Mouse (Mus musculus): Measurements from ENCODE around the gene Usp5. TPM values are rescaled to one million over a fixed set of nuclear protein-coding genes. Genes with fewer than 3 reads are reported as not detected.
"Not testable (repeated sequence)": the region's sequence is repeated elsewhere in the genome, so short reads cannot be mapped to it uniquely, and the experiment has no call there.

The Usp5 gene
- total RNA-seq, 2 experiments from 2014 or later, result 120 to 126 TPM

- no peak for DNase-seq
Measured at GRCm38 (mm10) chr6:124811701-124812560, 17.4 kb downstream of the Usp5 start.

GRCm38 (mm10) chr6:124811403-124811665, 17.9 kb downstream of the Usp5 start:
- DNase-seq, result no peak

GRCm38 (mm10) chr6:124810566-124811402, 18.5 kb downstream of the Usp5 start:
- DNase-seq, result not testable (repeated sequence)

- DNase-seq, result no peak
Measured at GRCm38 (mm10) chr6:124809775-124810538, 19.3 kb downstream of the Usp5 start.

GRCm38 (mm10) chr6:124809052-124809774, 20.1 kb downstream of the Usp5 start:
- peak; percentile 89 to 92 for DNase-seq

GRCm38 (mm10) chr6:124808358-124809012, 20.8 kb downstream of the Usp5 start, which contains the start of gene Spsb2:
TSS of gene Spsb2 (plus strand) at chr6:124808661.
- DNase-seq, result peak; percentile 88 to 91

GRCm38 (mm10) chr6:124807986-124808357, 21.3 kb downstream of the Usp5 start:
- DNase-seq, result no peak

- no peak for DNase-seq
Measured at GRCm38 (mm10) chr6:124807366-124807765, 21.9 kb downstream of the Usp5 start.

- DNase-seq, result no peak
Measured at GRCm38 (mm10) chr6:124806446-124807140, 22.7 kb downstream of the Usp5 start.

GRCm38 (mm10) chr6:124805341-124806321, 23.7 kb downstream of the Usp5 start:
- DNase-seq, result peak; percentile 97 to 99

GRCm38 (mm10) chr6:124804341-124804740, 24.9 kb downstream of the Usp5 start:
- DNase-seq, result no peak

GRCm38 (mm10) chr6:124803691-124804090, 25.6 kb downstream of the Usp5 start:
- DNase-seq, result not testable (repeated sequence)

GRCm38 (mm10) chr6:124803061-124803460, 26.2 kb downstream of the Usp5 start:
- no peak for DNase-seq

- DNase-seq, result not testable (repeated sequence)
Measured at GRCm38 (mm10) chr6:124802400-124802799, 26.9 kb downstream of the Usp5 start.

- DNase-seq, result no peak
Measured at GRCm38 (mm10) chr6:124796200-124796599, 33.1 kb downstream of the Usp5 start.

GRCm38 (mm10) chr6:124795781-124796180, 33.5 kb downstream of the Usp5 start:
- DNase-seq, result no peak

- no peak for DNase-seq
Measured at GRCm38 (mm10) chr6:124791911-124792310, 37.4 kb downstream of the Usp5 start.

GRCm38 (mm10) chr6:124790121-124790520, 39.2 kb downstream of the Usp5 start:
- no peak for DNase-seq

- DNase-seq, result no peak
Measured at GRCm38 (mm10) chr6:124789519-124789918, 39.8 kb downstream of the Usp5 start.

Data from adrenal gland, postnatal 36 days (tissue).